Mouse (Mus musculus) liver, embryonic 14 days (tissue): ENCODE results near the gene Ppp1r14b. TPM values are rescaled to one million over a fixed set of nuclear protein-coding genes. Genes with fewer than 3 reads are reported as not detected.

Source experiments
- polyA plus RNA-seq: library from polyadenylated mRNA; depleted of rRNA; stranded (reverse); fragments of >200 nt; gene quantifications from 2 replicates; pipeline ENCODE4 v1.2.3, GENCODE M21; 2012; rRNA removed

The Ppp1r14b gene
- polyA plus RNA-seq = 68.9 and 77.1 TPM in 2 replicates

DNA sequence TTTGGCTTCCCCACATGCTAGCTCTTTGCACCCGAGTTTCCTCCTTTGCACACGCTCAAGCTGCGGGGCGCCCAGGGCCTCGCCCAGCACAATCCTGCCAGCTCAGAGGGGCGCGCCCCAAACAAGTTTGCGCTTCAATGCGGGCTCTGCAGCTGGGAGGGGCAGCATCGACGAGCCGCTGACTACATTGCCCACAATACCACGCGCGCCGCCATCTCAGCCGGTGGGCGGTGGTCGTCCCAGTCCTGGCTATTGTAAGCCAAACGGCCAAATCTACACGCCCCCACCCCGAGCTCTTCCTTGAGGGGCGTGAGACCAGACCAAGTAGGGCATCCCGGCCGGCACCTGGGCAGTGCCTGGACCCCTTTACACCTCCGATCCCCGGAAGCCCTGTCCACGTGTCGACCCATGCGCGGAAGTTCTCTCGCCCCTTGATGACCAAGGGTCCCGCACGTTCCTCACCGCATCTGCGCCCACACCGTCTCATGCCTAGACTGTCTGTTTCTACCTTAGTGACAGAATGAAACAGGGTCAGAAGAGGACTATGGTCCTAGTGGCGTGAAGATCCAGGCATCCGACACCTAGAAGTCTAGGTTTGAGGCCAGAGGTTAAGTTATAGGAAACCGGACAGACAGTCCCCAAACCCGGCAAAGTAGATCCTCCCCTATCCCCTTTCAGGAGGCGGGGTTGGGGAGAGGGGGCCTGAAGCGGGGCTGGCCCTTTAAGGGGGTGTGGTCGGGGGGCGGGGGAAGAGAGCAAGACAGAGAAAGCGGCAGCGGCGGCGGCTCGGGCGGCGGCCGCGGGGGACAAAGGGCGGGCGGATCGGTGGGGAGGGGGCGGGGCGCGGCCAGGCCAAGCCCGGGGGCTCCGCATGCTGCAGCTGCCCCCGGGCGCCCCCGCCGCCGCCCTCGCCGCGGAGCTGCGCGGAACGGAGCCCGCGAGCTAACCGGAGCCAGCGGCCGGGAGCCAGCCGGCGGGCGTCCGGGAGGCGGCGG, at the start of gene Ppp1r14b:
Gene Ppp1r14b (plus strand): TSS at position 758 of the 995 bp plus-strand sequence.

GRCm38 (mm10) chr19:6925307-6925573, 49.5 kb upstream of the Ppp1r14b start, which contains the start of gene Catsperz:
Gene Catsperz (minus strand): TSS chr19:6925380.

GRCm38 (mm10) chr19:6934195-6934977, 40.4 kb upstream of the Ppp1r14b start, which contains the start of gene Kcnk4:
Gene Kcnk4 (minus strand): TSS chr19:6934515.

DNA sequence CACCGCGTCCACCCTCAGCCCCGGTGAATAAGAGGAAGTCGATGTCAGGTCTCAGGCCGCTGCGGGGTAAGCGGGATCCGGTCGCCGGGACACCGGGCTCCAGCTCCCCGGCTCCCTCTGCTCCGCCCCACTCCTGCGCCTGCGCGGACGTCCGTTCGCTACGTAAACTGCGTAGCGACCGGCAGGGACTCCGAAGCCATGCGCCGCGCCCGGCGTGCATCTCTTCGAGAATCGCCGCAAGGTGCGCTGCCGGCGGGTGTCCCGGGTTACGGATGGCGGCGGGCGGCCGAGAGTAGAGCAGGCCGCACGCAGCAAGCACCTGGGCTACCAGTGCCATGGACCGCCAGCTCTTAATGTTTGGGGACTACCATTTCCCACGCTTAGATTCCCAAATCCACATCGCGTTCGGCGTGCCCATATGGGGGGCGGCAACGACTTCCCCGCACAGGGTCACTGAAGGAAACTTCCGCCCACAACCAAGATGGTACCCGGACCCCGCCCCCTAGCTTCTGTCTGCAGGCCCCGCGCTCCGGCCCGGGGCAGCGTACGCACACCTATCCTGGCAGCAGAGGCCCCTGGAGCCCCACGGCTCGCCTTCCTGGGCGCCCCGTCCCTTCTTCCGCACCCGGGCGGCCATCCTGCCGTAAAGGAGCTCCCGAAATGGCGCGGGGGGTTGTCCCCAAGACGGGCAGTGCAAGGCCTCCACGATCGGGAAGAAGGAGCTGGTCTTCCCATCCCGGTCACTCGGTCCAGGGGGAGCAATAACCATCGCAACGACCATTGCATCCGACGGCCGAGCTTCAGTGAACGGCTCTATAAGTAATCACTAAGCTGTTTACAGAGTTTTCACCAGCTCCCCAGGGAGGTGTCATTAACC, 33.2 kb upstream of the Ppp1r14b start, which contains the start of gene Bad:
Gene Bad (plus strand): TSS at position 490 of the 877 bp plus-strand sequence.

DNA sequence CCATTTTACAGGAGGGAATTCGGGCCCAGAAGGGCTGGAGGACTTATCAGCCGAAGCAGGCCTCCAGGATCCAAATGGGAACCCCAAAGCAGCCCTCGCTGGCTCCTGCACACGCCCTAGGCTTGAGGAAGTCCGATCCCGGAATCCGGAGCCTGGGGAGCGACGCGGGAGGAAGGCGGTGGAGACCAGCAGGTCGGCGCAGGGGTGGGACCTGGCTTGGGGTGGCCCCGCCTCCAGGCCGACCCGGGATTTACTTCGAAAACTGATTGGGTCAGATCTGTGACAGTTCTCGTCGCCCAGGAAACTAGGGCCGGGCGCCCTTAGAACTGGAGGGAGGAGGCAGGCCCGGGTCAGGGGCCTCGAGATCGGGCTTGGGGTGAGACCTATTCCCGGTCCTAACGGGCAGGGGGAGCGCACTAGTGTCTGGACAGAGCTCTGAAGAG, 32.5 kb upstream of the Ppp1r14b start, which contains the start of gene Gpr137:
Gene Gpr137 (minus strand): TSS at position 232 of the 443 bp plus-strand sequence.

DNA sequence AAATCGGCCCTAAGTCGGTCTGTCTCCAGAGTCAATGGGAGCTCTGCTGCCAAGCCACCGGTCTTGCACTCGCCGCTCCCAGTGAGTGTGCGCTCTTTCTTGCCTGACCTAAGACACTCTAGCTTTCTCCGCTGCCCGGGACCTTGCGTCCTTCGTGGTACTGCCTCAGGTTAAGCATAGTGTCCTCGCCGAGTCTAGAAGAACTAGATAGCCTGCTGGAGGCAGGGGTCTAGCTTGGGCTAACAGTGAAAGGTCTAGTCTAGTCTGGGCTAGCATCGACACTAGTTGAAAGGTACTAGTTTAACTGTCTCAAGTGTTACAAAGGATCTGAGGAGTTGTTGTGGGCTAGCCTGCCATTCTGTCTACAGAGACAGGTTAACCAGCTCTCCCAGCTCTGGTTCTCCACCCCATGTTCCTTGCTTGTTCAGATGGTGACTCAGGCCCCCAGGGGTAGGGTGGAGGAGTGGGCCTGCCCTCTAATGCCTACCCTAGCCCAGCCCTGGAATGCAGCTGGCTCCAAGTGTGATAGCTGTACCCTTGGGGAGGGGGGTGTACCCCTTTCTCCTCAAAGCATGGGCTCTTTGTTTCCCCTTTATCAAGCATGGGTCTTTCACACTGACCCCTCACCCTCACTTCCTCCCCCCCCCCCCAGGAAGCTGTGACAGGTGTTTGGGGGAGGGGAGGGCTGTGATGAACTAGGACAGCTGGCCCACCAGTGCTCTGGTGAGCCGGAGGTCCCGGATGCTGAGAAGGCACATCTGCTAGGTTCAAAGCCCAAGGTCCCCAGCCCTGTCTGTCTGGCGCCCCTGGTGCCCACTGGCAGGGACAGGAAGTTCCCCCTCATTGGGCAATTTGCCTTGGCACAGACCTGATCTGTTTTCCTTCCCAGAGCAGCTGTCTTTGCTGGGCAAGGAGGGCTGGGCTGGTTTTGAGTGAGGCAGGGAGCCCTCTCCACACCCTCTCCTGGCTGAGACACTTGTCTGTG, 1.1 kb downstream of the Ppp1r14b start, which contains the start of gene Plcb3:
Gene Plcb3 (minus strand): TSS at position 934 of the 985 bp plus-strand sequence.

DNA sequence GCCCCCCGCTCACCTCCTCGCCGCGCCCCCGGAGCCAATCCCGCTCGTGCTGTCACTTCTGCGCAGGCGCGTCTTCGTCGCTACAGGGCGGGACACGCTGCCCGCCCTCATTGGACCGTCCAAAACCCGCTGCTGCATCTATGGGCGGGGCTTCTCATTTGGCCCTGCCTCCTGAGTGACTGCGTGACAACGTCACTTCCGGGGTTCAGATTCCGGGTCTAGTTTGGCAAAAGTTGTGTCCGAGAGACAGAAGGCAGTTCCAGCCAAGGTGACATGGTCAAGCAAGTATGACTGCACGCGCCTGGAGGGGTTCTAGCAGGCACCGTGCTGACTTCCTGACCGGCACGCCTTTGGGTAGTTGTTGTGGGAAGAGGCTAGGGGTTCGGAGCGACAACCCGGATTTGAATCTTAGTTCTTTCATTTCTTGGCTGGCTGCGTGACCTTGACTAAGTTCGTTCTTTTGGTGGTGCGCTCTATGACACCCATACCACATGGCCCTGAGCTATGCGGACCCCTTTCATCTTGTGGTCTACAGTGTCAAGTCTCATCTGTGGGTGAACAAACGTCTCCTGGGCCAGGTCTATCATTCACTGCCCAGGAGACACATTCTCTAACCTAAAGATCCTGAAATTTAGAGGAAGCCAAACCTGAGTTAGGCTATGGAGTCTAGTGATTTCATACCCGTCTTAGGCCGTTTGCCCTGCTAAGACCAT, 5.8 kb downstream of the Ppp1r14b start, which contains the start of gene Fkbp2:
Gene Fkbp2 (minus strand): TSS at position 121 of the 713 bp plus-strand sequence.

DNA sequence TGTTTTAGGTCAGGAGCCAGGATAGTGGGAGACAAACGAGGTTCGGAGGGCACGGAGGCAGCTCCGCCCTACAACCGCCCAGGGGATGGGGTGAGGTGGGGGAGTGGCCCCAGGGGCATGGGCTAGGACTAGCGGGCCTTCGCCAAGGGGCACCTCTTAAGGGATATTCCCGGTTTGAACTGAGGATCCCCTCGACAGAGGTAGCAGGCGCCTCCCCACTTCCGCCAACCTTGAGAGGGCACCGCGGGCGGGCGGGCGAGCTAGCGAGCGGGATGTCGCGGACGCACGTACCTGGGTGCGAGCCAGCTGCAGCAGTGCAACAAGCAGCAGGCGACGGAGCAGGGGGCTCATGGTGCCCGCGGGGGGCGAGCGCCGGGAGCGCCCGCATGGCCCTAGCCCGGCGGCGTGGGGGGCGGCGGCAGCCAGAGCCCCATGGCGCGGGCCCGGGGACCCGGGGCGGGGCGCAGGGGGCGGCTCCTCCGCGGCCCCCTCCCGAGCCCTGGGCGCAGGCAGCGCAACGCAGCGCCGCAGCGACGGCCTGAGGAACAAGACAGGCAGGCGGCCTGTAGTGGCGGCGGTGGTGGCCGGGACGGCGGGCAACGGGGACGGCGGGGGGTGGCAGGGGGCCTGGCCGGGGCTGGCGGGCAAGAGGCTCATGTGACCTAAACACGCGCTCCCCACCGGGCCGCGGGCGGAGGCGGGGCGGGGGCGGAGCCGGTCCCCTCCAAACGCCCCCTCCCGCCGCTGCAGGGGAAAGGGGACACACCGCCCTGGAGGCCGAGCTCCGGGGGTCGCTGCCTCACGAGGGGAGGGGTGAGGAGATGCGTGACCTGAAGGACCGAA, 12.5 kb downstream of the Ppp1r14b start, which contains the start of gene Vegfb:
Gene Vegfb (minus strand): TSS at position 591 of the 843 bp plus-strand sequence.

GRCm38 (mm10) chr19:6992011-6992858, 17.5 kb downstream of the Ppp1r14b start, which contains the start of gene Dnajc4:
Gene Dnajc4 (minus strand): TSS chr19:6992572.

DNA sequence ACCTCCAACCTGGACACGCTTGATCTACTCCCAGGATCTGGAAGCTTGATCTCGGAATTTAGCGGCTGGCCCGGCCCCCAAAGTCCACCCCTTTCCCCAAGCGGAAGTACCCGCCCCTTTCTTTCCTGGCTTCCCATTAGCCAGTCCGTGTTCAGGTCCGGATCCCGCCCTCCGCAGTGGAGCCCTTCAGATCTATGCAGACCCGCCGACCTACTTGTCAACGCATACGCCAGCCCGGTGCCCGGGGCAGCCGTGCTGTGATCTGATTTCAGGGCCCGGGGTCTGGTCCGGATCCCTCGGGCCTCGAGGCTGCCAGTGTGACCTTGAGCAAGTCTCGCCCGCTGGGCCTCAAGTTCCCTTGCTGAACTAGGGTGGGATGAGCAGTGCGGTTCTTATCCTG, 21.2 kb downstream of the Ppp1r14b start, which contains the start of the genes Nudt22 and Trpt1:
Gene Nudt22 (minus strand): TSS at position 112 of the 400 bp plus-strand sequence.
Gene Trpt1 (plus strand): TSS at position 126 of the 400 bp plus-strand sequence.

DNA sequence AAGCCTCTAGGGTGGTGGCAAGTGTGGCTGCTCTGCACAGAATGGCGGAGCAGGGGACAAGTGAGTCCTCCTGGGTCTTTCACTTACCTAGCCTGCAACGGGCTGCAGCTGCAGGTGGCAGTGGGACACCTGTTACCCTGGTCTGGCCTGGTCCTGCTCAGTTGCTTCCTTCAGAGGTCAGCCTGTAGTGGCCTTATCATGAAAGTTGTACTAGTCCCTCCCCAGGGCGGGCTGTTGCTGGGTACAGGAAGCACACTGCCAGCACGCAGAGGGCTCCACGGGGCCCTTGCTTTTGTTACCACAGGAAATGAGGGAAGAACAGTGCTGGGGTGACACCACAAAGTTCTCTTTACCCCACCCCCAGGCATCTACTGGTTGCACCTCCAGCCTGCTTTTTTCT, 44.4 kb downstream of the Ppp1r14b start, which contains the start of gene Fermt3:
Gene Fermt3 (minus strand): TSS at position 279 of the 400 bp plus-strand sequence.

Other genes starting within 250 kb of the Ppp1r14b start
- gene Rps6ka4, start 134.3 kb upstream of the Ppp1r14b start, polyA plus RNA-seq = 3.1 and 3.2 TPM in 2 replicates
- 1.9 and 3.2 TPM in 2 replicates for gene Ccdc88b, start 116.8 kb upstream of the Ppp1r14b start, polyA plus RNA-seq
- gene Trmt112, start 65.3 kb upstream of the Ppp1r14b start, polyA plus RNA-seq = 65.8 and 73.0 TPM in 2 replicates
- gene Prdx5, start 64.9 kb upstream of the Ppp1r14b start, polyA plus RNA-seq = 60.2 and 66.5 TPM in 2 replicates
- gene Esrra, start 53.2 kb upstream of the Ppp1r14b start, polyA plus RNA-seq = 5.8 and 6.3 TPM in 2 replicates
- gene Catsperz, start 49.6 kb upstream of the Ppp1r14b start, polyA plus RNA-seq = 0.17 and 0.29 TPM in 2 replicates
- 0.02 TPM in 1 of 2 replicates, not detected in the other for gene Kcnk4, start 40.5 kb upstream of the Ppp1r14b start, polyA plus RNA-seq
- gene Bad, start 33.1 kb upstream of the Ppp1r14b start, polyA plus RNA-seq = 22.4 and 24.1 TPM in 2 replicates
- 5.3 and 5.7 TPM in 2 replicates for gene Gpr137, start 32.5 kb upstream of the Ppp1r14b start, polyA plus RNA-seq
- 7.1 and 7.7 TPM in 2 replicates for gene Plcb3, start 1.5 kb downstream of the Ppp1r14b start, polyA plus RNA-seq
- 52.6 and 54.0 TPM in 2 replicates for gene Fkbp2, start 5.5 kb downstream of the Ppp1r14b start, polyA plus RNA-seq
- 5.9 and 8.0 TPM in 2 replicates for gene Vegfb, start 12.7 kb downstream of the Ppp1r14b start, polyA plus RNA-seq
- 7.8 and 8.6 TPM in 2 replicates for gene Dnajc4, start 17.6 kb downstream of the Ppp1r14b start, polyA plus RNA-seq
- 5.8 and 6.5 TPM in 2 replicates for gene Nudt22, start 21.1 kb downstream of the Ppp1r14b start, polyA plus RNA-seq
- 1.7 and 1.9 TPM in 2 replicates for gene Trpt1, start 21.2 kb downstream of the Ppp1r14b start, polyA plus RNA-seq
- 51.7 and 61.6 TPM in 2 replicates for gene Fermt3, start 44.5 kb downstream of the Ppp1r14b start, polyA plus RNA-seq
- 90.9 and 96.6 TPM in 2 replicates for gene Stip1, start 65.0 kb downstream of the Ppp1r14b start, polyA plus RNA-seq
- 3.9 and 4.1 TPM in 2 replicates for gene Macrod1, start 81.8 kb downstream of the Ppp1r14b start, polyA plus RNA-seq
- 0.01 and 0.03 TPM in 2 replicates for gene Flrt1, start 130.8 kb downstream of the Ppp1r14b start, polyA plus RNA-seq
- gene Otub1, start 231.3 kb downstream of the Ppp1r14b start, polyA plus RNA-seq = 29.6 and 35.9 TPM in 2 replicates
- 256 and 259 TPM in 2 replicates for gene Cox8a, start 242.6 kb downstream of the Ppp1r14b start, polyA plus RNA-seq